Mouse (Mus musculus) brain, embryonic 14.5 days (tissue): Measurements from ENCODE around the gene Klf3.

Source experiments
- CTCF ChIP-seq: fragments of 200-500 bp; IDR thresholded peaks from 2 replicates; pipeline ENCODE4 v1.5.1; 2012; ENCODE audit warnings: inconsistent platforms, mild to moderate bottlenecking, moderate library complexity, borderline replicate concordance; ENCODE audit not compliant: insufficient read depth, insufficient read length; ENCODE audit errors: extremely low read depth
- POLR2A ChIP-seq: fragments of 200-500 bp; IDR thresholded peaks from 2 replicates; pipeline ENCODE4 v1.6.1; 2012; ENCODE audit warnings: mild to moderate bottlenecking, inconsistent platforms, borderline replicate concordance; ENCODE audit not compliant: poor library complexity, insufficient read depth, insufficient read length, severe bottlenecking; ENCODE audit errors: extremely low read depth

- TF ChIP-seq CTCF, result no peak
- no peak for TF ChIP-seq POLR2A
These were observed 9.2 kb downstream of the Klf3 start for GRCm38 (mm10) chr5:64812124-64812982.
